Mouse (Mus musculus): ENCODE measurements around the gene Ccpg1. TPM values are rescaled to one million over a fixed set of nuclear protein-coding genes. Genes with fewer than 3 reads are reported as not detected.

The Ccpg1 gene
- polyA plus RNA-seq, 1 experiment from 2014 or later = 20.6 TPM

DNA sequence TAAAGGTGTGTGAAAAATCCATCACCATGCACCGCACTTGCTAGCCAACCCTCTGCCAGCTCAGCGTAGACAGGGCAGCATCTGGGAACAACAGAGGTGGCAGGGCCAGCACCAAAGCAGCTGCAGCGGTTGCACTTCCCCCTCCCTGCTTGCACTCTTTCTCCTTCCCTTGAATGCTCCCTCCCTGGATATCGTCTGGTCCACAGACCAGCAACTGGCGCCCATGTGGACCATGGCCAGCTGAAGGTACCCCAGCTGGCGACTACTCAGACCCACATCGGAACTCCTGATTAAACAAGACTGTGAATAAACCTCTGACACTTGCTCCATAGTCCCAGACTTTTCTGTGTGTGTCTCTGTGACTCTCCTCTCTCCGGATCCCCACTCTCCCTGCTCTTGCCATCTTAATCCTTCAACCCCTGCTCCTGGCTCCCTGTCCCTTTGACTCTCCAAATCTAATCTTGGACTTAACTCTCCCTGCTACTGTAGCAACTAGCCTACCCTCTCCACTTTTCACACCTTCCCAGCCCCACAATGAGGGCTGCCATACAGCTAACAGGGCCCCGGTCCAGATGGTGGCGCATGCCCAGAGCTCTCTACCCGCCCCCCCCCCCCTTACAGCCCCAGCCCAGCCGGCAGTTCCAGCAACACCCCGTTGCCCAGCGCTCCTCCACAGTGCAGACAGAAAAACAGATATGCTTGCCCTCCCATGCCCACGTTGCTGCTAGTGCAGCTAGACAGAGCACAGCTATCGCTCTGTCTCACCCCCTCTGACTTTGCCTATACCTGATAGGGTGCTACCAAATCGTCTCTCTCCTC is 40.8 kb downstream of the Ccpg1 start:
- Histone ChIP-seq H3K4me1 (no peaks in the 10 kb centered on the region), H3K4me3 (no peak overlapping the region), H3K27ac (no peak overlapping the region), H3K27me3 (no peaks in the 10 kb centered on the region), H3K36me3 (peaks cover 38% of the 10 kb centered on the region), H3K9ac (0 out of 2 replicates have a peak overlapping the region, but pooled peaks have one; percentile 27), H3K4me2 (peak overlapping the region; percentile 30; the same call in 1 of the 2 replicates), H3K9me3 (no peaks in the 10 kb centered on the region)
- ATAC-seq (ENCODE audit: insufficient number of reproducible peaks, insufficient read depth, low FRiP score, low TSS enrichment, low read depth) = 0 out of 2 replicates have a peak, but pooled peaks have one; percentile 26
- WGBS = 29% methylated on average over 17 of the region's 17 CpGs

DNA sequence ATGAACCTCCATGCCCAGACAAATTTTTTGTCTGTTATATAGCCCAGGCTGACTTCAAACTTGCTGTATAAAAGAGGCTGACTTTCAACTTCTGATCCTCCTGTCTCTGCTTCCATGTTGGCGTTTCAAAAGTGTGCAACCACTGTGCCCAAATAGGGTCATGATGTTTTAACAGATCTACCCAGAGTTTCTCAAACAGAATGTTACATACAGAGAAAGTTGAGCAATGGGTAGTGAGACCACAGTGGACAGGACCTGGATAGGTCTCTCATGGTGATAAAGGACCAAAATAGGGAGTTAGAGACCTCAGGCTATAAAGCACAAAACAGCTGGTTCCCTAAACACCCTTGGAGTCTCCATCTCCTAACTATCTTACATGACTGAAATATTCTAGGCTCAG is 45.2 kb downstream of the Ccpg1 start:
- H3K9ac ChIP-seq = no peak overlapping the region
- H3K9me3 ChIP-seq = no peaks in the 10 kb centered on the region
- no peak for ATAC-seq (ENCODE audit: insufficient number of reproducible peaks, insufficient read depth, low FRiP score, low TSS enrichment, low read depth)
- H3K27ac ChIP-seq = no peak overlapping the region
- H3K36me3 ChIP-seq = peaks cover 53% of the 10 kb centered on the region
- no peaks in the 10 kb centered on the region for H3K4me1 ChIP-seq
- H3K4me2 ChIP-seq = no peak overlapping the region
- 85% methylated on average over 1 of the region's 1 CpGs for WGBS
- no peaks in the 10 kb centered on the region for H3K27me3 ChIP-seq
- no peak overlapping the region for H3K4me3 ChIP-seq

DNA sequence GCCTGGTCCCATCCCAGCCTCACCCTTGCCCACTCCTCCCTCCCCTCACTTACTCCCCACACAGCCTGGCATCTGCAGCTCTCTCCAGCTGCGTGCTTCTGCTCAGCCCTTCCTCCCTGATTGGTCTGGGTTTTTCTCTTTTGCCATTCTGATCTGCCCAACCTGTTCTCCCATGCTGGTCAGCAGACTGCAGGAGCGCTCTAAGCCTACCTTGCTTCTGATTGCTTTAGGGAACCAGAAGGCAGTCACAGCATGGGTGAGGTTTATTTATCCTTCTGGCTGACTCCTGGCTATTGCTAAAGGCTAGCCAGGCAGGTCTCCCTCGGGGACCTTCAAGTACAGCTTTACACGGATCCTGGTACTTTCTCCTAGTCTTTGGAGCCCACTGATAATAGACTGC is 46.2 kb downstream of the Ccpg1 start:
- H3K4me1 ChIP-seq = no peaks in the 10 kb centered on the region
- H3K4me2 ChIP-seq = no peak overlapping the region
- no peak overlapping the region for H3K27ac ChIP-seq
- H3K27me3 ChIP-seq = no peaks in the 10 kb centered on the region
- ATAC-seq (ENCODE audit: insufficient number of reproducible peaks, insufficient read depth, low FRiP score, low TSS enrichment, low read depth) = no peak
- WGBS = 76% methylated on average over 4 of the region's 4 CpGs
- H3K4me3 ChIP-seq = no peak overlapping the region
- no peaks in the 10 kb centered on the region for H3K9me3 ChIP-seq
- H3K9ac ChIP-seq = no peak overlapping the region
- peaks cover 53% of the 10 kb centered on the region for H3K36me3 ChIP-seq

DNA sequence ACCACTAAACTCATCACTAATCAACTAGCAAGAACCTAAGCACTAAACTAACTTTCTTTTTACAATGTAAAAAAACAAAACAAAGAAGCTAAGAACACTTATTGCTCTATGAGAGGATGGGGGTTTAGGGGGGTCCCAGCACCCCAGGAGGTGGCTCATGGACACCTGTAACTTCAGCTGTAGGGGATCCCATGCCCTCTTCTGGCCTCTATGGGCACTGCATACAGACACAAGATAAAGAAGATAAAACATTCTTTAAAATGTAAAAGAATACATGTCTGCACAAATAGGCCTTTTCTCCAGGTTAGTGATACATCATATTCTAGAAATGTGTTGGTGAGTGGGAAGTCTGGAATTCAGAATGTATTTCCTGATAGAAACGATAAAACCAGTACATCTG is 48.2 kb downstream of the Ccpg1 start:
- Histone ChIP-seq H3K9me3 (no peaks in the 10 kb centered on the region), H3K9ac (no peak overlapping the region), H3K4me2 (no peak overlapping the region), H3K36me3 (peaks cover 48% of the 10 kb centered on the region), H3K27me3 (no peaks in the 10 kb centered on the region), H3K4me3 (no peak overlapping the region), H3K4me1 (no peaks in the 10 kb centered on the region), H3K27ac (no peak overlapping the region)
- no peak for ATAC-seq (ENCODE audit: insufficient number of reproducible peaks, insufficient read depth, low FRiP score, low TSS enrichment, low read depth)
- WGBS = 91% methylated on average over 1 of the region's 1 CpGs

DNA sequence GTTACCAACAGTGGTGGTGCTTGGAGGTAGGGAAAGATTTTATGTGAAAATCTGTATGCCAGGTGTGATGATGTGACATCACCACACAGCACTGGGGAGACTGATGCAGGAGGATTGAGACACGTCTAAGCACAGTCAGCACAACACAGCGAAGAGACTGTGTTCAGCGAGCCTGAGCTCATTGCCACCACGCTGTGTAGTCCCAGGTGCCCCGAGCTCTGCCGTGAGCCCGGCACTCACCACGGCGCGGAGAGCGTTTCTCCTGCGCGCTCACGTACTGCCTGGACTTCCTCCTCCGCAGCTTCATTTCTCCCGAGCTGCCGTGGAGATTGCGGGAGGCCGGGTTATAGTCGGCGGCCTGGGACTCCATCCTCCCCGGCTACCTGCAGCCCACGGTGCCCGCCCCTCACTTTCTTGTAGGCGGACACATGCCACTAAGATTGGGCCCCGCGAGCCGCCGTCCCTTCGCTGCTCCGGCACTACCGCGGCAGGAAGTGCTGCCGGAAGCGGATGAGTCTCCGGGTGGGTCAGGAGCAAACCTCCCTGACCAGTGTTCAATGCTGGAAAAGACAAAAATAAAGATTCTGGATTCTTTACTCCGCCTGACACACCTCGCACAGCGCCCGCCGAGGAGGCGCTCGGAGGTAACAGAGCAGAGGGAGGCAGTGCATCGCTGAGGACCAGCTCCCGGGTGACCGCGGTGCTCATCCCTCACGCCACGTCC is 54.2 kb downstream of the Ccpg1 start:
- peaks cover 17% of the 10 kb centered on the region for H3K4me1 ChIP-seq
- peak overlapping the region; percentile 88 for H3K27ac ChIP-seq
- peak overlapping the region; percentile 87 for H3K4me2 ChIP-seq
- H3K27me3 ChIP-seq = no peaks in the 10 kb centered on the region
- WGBS = under 1% methylated on average over 49 of the region's 49 CpGs
- H3K4me3 ChIP-seq = peak overlapping the region; percentile 86
- H3K36me3 ChIP-seq = peaks cover 3% of the 10 kb centered on the region; the same call in 1 of the 2 replicates
- ATAC-seq (ENCODE audit: insufficient number of reproducible peaks, insufficient read depth, low FRiP score, low TSS enrichment, low read depth) = peak; percentile 85
- H3K9ac ChIP-seq = peak overlapping the region; percentile 86
- H3K9me3 ChIP-seq = no peaks in the 10 kb centered on the region

DNA sequence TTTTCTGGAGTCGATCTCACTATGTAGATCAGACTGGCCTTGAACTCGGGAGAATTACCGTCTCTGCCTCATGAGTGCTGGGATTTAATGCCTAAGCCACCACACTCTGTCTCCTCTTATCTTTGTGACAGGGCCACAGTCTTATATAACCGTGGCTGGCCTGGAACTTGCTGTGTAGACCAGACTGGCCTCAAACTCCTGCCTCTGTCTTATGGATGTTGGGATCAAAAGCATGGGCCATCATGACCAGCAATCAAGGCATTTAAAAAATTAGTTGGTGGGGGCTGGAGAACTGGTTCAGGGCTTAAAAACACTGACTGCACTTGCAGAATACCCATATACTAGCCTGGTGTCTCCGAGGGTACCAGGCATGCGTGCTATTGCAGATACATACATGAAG is 54.9 kb downstream of the Ccpg1 start, which contains the start of gene Pigb:
Pigb (minus strand) TSS at position 299 of the 400 bp plus-strand sequence.
- Histone ChIP-seq H3K4me3 (peak within 1 kb of the TSS; percentile 86), H3K9ac (peak within 1 kb of the TSS; percentile 86), H3K4me1 (peaks cover 22% of the 10 kb centered on the region), H3K36me3 (no peaks in the 10 kb centered on the region; the same call in 1 of the 2 replicates), H3K27me3 (no peaks in the 10 kb centered on the region), H3K4me2 (peak within 1 kb of the TSS; percentile 87), H3K27ac (peak within 1 kb of the TSS; percentile 88), H3K9me3 (no peaks in the 10 kb centered on the region)
- ATAC-seq (ENCODE audit: insufficient number of reproducible peaks, insufficient read depth, low FRiP score, low TSS enrichment, low read depth) = no peak
- WGBS = 32% methylated on average over 6 of the region's 6 CpGs

DNA sequence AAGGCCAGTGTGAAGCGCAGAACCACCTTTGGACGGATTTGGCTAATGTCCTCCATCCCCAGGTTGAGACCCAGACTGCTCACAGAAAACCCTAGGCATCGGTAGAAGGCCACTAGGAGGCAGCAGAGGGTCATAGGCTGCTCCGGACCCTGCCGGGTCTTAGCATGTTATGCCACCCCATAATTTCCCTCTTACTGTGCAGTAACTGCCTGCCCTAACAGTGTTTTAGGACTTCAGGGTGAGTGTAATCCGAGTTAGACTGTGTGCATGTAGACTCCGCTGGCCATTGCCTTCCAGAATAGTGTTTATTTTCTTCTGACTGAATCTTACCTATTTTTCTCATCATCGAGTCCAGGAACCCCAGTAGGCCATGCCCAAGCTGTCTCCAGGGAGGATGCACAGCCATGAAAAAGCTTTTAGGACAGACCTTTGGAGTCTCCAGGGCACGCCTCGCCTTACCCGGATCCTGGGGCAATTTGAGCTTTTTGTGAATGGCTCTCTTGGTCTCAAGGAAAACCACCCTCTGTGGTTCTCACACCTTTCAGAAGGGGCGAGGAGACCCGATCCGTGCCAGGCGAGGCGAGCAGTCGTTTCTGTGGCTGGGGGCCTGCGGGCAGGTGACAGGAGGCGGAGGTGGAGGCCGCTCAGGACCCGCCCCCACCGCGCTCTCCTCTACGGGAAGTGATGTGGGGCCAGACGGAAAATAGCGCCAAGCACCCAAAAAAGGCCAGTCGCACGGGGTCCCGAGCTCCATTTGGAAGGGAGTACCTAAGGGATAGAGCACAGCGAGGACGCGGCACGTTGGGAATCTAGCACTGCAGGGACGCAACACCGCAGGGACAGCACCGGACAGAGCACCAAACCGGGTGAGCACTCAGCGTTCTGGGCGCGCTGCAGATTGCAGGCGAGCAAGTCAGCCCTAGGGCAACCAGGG is 59.2 kb downstream of the Ccpg1 start, which contains the start of gene Rab27a:
Rab27a (plus strand) TSS at position 709 of the 934 bp plus-strand sequence.
- H3K27ac ChIP-seq = peak within 1 kb of the TSS; percentile 41
- peak; percentile 63 for ATAC-seq (ENCODE audit: insufficient number of reproducible peaks, insufficient read depth, low FRiP score, low TSS enrichment, low read depth)
- H3K36me3 ChIP-seq = no peaks in the 10 kb centered on the region
- under 1% methylated on average over 41 of the region's 41 CpGs for WGBS
- no peaks in the 10 kb centered on the region for H3K9me3 ChIP-seq
- 0 out of 2 replicates have a peak, but pooled peaks cover 3% of the 10 kb centered on the region for H3K27me3 ChIP-seq
- peaks cover 25% of the 10 kb centered on the region for H3K4me1 ChIP-seq
- peak within 1 kb of the TSS; percentile 76 for H3K9ac ChIP-seq
- peak within 1 kb of the TSS; percentile 94 for H3K4me2 ChIP-seq
- H3K4me3 ChIP-seq = peak within 1 kb of the TSS; percentile 55

DNA sequence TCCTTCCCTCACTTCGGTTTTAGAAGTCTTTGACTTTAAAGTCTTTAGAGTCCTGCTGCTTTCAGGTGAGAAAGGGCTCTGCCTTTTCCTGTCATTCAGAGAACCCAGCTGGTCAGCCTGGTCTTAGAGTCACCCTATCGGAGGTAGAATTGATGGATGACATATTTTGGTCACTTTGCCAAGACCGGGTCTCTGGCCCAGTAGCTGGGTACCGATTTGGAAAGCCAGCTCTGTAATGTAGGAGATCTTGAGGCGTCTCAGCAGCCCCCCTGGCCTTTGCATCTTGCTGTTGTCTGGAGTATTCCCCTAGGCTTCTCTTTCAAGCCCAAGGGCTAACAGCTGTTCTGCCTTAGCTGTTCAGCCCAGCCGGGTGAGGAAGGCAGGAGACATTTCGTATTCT is 60.0 kb downstream of the Ccpg1 start:
- no peaks in the 10 kb centered on the region for H3K36me3 ChIP-seq
- 7% methylated on average over 7 of the region's 7 CpGs for WGBS
- H3K4me1 ChIP-seq = peaks cover 27% of the 10 kb centered on the region
- H3K27ac ChIP-seq = no peak overlapping the region
- no peaks in the 10 kb centered on the region for H3K9me3 ChIP-seq
- H3K4me3 ChIP-seq = peak overlapping the region; percentile 55
- no peak for ATAC-seq (ENCODE audit: insufficient number of reproducible peaks, insufficient read depth, low FRiP score, low TSS enrichment, low read depth)
- peak overlapping the region; percentile 76 for H3K9ac ChIP-seq
- 0 out of 2 replicates have a peak, but pooled peaks cover 3% of the 10 kb centered on the region for H3K27me3 ChIP-seq
- H3K4me2 ChIP-seq = peak overlapping the region; percentile 94

DNA sequence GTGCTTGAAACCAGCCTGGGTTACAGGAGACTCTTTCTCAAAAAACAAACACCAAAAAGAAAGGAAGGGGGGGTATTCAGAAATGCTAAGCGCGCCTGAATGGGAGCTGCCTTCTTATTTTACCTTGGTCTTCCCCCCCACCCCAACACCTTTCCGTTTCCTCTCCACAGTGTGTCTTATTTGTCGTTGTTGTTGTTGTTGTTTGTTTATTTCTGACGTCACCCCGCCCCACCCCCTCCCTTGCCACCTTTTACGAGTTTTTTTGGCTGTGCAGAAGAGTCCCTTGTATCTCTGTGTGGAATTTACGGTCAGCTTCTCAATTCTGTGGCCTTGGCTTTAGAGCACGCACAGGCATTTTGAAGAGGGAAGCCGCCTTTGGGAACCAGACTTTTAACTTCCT is 60.5 kb downstream of the Ccpg1 start:
- WGBS = 73% methylated on average over 10 of the region's 10 CpGs
- Histone ChIP-seq H3K27ac (no peak overlapping the region), H3K27me3 (0 out of 2 replicates have a peak, but pooled peaks cover 3% of the 10 kb centered on the region), H3K9ac (0 out of 2 replicates have a peak overlapping the region, but pooled peaks have one; percentile 76), H3K9me3 (no peaks in the 10 kb centered on the region), H3K4me2 (peak overlapping the region; percentile 94), H3K4me3 (peak overlapping the region; percentile 55), H3K4me1 (peaks cover 28% of the 10 kb centered on the region), H3K36me3 (no peaks in the 10 kb centered on the region)
- ATAC-seq (ENCODE audit: insufficient number of reproducible peaks, insufficient read depth, low FRiP score, low TSS enrichment, low read depth) = no peak

DNA sequence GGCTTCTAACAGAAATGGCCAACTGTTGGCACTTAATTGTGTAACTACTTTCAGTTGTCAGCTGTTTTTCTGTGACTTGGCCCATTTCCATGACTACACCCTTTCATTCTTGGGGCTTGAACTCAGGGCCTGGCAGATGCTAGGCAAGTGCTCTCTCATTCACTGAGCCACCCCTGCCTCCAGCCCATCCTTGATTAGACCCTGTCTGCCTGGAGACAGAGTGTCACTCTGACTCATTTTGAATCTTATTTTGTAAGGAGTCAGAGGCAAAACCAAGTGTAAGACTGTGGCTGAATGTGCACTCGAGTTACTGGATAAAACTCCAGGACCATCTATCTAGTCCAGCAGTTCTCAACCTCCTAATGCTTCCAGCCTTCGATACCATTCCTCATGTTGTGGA is 62.7 kb downstream of the Ccpg1 start:
- Histone ChIP-seq H3K4me3 (no peak overlapping the region), H3K4me1 (peaks cover 32% of the 10 kb centered on the region), H3K27me3 (0 out of 2 replicates have a peak, but pooled peaks cover 3% of the 10 kb centered on the region), H3K36me3 (no peaks in the 10 kb centered on the region), H3K9me3 (no peaks in the 10 kb centered on the region), H3K27ac (no peak overlapping the region), H3K4me2 (no peak overlapping the region), H3K9ac (no peak overlapping the region)
- whole genome bisulfite sequencing = 86% methylated on average over 2 of the region's 2 CpGs
- ATAC-seq (ENCODE audit: insufficient number of reproducible peaks, insufficient read depth, low FRiP score, low TSS enrichment, low read depth) = no peak

DNA sequence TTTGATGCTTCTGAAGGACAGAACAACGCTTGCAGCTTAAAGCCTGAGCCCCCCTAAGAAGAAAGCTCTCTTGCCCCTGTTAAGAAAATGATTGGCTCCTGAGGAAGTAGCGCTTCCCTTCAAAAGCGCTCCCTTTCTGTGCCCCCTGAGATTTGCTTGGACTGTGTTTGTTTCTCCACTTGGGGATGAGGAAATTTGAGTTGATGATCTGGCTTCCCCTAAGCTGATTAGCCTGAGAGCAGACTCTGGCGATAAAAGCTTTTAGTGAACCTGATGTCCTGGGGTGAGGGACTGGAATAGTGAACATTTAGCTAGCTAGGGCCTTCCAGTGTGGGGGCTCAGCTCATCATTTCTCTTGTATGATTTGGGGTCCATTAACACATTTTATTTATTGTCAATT is 63.7 kb downstream of the Ccpg1 start:
- Histone ChIP-seq H3K9me3 (no peaks in the 10 kb centered on the region), H3K4me2 (no peak overlapping the region), H3K36me3 (no peaks in the 10 kb centered on the region), H3K4me1 (peaks cover 30% of the 10 kb centered on the region), H3K27ac (no peak overlapping the region), H3K4me3 (no peak overlapping the region), H3K27me3 (0 out of 2 replicates have a peak, but pooled peaks cover 3% of the 10 kb centered on the region), H3K9ac (no peak overlapping the region)
- 10% methylated on average over 4 of the region's 4 CpGs for WGBS
- no peak for ATAC-seq (ENCODE audit: insufficient number of reproducible peaks, insufficient read depth, low FRiP score, low TSS enrichment, low read depth)
